Mouse (Mus musculus) lung, adult 2 months (tissue): ENCODE measurements around the gene Tmem126a. TPM values are rescaled to one million over a fixed set of nuclear protein-coding genes. Genes with fewer than 3 reads are reported as not detected.

Experiments used
- DNase-seq: peaks from one replicate; pipeline ENCODE4 v3.0.0; 2022
- H3K4me1 ChIP-seq: fragments of 200-500 bp; 2 replicates; pipeline ENCODE4 v1.6.1; 2011; ENCODE audit warnings: low read length; ENCODE audit not compliant: control insufficient read depth, insufficient read depth
- H3K4me3 ChIP-seq: fragments of 200-500 bp; replicated peaks from 2 replicates; pipeline ENCODE3; 2011; ENCODE audit warnings: low read depth, mild to moderate bottlenecking, control low read depth, low read length; ENCODE audit errors: extremely low read depth
- CTCF ChIP-seq: fragments of 200-500 bp; IDR thresholded peaks from 2 replicates; pipeline ENCODE4 v1.5.1; 2011; ENCODE audit warnings: mild to moderate bottlenecking, low read length, control low read depth; ENCODE audit not compliant: insufficient read depth
- POLR2A ChIP-seq: fragments of 200-500 bp; IDR thresholded peaks from 2 replicates; pipeline ENCODE4 v1.6.1; 2011; ENCODE audit warnings: low read depth, mild to moderate bottlenecking, control low read depth, low read length, borderline replicate concordance; ENCODE audit errors: extremely low read depth
- WGBS: fragments of 180-500 bp; shearing (Covaris S2); methylation state at CpG from one replicate; pipeline ENCODE4 v1.1.7; 2018; 5-methylcytosine and 5-hydroxymethylcytosine counted together
- polyA plus RNA-seq: library from polyadenylated mRNA; depleted of rRNA; stranded (reverse); fragments of >200 nt; gene quantifications from 2 replicates; pipeline ENCODE4 v1.2.3, GENCODE M21; 2012; rRNA removed

Tmem126a gene
- polyA plus RNA-seq, result 6.8 and 13.8 TPM in 2 replicates

DNA sequence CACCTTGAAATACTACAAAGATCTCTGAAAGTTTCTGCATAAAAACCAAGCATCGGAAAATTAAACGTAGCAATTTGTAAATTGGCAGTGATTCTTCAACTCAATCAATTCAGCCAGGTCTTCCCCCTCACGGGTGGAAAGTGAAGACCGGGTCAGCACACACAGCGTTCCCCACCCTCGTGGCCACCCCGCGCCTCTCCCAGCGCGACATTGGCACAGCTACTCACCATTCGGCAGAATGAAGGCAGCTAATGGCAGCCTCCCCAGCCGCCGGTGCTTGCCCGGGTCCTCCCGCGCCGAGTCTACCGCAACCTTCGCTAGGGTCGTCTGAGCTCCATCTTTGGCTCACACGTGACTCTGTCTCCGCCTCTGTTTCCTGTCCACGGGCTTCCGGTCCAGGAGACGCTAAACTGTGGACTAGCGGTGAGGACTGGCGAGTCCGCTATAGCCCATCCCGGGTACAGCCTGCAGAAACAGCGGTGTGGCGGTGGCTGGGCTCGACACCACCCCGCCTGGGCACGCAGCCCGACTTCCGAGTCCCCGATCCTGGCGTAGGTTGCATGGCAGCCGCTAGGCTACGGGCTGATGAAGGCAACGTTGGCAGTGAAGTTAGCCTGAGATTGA lies at the start of gene Tmem126a:
Gene Tmem126a, minus strand, starts transcription at position 385 of the 624 bp plus-strand sequence.
- TF ChIP-seq CTCF (no peak), POLR2A (peak; percentile 94; the same call in 1 of the 2 replicates)
- H3K4me3 ChIP-seq, result peak within 1 kb of the TSS; percentile 59
- peaks cover 7% of the 10 kb centered on the region; the same call in 1 of the 2 replicates for H3K4me1 ChIP-seq
- WGBS, result under 1% methylated on average over 41 of the region's 41 CpGs
- peak; percentile 81 for DNase-seq

DNA sequence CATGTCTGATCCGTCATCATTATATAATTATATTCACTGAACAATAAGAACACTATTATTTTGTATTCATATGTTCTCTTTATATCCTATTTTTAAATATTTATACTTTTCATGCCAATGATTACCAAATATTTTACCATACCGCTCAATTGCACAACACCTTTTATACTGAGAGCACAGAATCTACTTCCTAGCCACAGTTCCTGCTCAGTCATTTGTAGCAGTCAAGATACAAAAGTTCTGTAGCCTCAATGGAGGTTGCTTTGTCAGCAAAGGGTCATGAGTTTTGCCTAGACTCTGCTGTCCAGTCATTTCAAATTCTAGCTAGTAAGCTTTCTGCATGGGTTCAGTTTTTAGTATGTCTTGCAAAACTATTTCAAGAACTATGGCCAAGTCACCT lies 25.6 kb upstream of the Tmem126a start:
- no peak overlapping the region for H3K4me3 ChIP-seq
- DNase-seq, result no peak
- TF ChIP-seq POLR2A, result no peak
- TF ChIP-seq CTCF, result no peak
- 68% methylated on average over 2 of the region's 2 CpGs for WGBS
- no peaks in the 10 kb centered on the region for H3K4me1 ChIP-seq

DNA sequence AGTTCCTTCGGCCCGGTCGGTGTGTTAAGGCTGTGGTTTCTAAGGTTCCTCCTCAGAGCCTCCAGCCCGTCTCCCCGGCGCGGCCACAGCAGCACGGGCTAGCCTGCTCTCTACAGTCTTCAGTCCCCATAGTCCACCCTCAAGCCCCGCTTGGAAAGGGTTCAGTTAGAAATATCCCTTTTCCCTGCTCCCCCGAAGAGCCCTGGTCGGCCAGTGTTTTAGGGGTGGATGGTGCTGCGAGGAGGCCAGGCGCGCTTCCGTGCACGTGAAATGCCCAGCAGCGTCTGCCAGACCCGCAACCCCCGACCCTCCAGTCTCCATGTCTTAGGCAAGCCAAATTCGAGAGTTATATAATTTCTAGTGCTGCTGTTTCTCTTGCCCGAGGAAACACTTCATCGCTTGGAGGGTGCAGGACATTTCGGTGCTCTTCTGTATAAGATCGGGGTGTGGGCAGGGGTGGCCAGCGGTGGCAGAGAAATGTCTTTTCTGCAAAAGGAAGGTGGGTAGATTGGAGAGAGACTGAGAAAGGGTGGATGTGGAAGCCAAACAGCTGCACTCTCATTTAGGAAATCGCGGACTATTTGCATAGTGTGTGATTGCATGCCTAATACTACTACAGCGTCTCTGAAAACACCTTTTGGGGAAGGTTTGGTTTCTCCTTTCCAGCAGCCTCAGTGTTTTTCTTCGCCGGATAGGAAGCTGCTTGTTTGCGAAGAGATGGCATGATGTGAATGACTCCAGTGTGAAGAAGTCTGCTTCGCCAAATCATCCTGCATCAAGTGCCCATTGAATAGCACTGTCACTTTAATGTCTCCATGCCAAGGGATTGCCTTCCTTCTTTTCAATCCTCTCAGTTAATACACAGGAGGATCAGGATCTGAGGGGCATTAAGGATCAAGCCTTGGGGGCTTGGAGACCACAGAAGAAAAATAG lies 19.6 kb upstream of the Tmem126a start, which contains the start of gene Dlg2:
Gene Dlg2, plus strand, starts transcription at position 360 of the 933 bp plus-strand sequence.
- no peak for DNase-seq
- Histone ChIP-seq H3K4me3 (peak within 1 kb of the TSS; percentile 94), H3K4me1 (peaks cover 3% of the 10 kb centered on the region; the same call in 1 of the 2 replicates)
- under 1% methylated on average over 32 of the region's 32 CpGs for WGBS
- no peak for TF ChIP-seq POLR2A
- TF ChIP-seq CTCF, result no peak

DNA sequence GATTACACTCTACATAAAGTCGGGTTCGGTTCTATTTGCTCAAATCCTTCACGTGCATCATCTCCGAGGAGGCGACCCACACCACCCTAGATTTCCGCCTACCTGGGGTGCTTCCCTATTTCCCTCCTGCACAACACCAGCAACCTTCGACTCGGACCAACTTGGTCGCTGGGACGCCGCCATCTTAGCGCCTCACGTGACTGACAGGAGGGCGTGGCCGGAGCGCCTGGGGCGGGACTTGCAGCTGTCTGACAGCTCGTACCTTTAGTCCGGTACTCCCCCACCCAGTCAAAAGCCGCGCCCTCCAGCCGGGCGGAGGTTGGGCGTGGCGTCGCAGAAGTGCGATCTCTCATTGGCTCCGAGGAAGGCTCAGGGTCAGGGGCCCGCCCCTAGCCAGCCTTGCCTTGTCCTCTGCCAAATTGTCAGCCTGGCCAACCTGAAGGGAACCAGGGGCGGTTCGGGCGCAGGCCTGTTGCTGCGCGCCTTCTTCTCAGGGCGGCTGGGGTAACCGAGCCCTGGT lies 18.8 kb upstream of the Tmem126a start, which contains the start of gene Tmem126b:
Gene Tmem126b, minus strand, starts transcription at position 209 of the 520 bp plus-strand sequence.
- under 1% methylated on average over 36 of the region's 36 CpGs for WGBS
- Histone ChIP-seq H3K4me1 (peaks cover 3% of the 10 kb centered on the region; the same call in 1 of the 2 replicates), H3K4me3 (peak within 1 kb of the TSS; percentile 94)
- TF ChIP-seq POLR2A, result peak; percentile 94
- TF ChIP-seq CTCF, result no peak
- DNase-seq, result peak; percentile 100

DNA sequence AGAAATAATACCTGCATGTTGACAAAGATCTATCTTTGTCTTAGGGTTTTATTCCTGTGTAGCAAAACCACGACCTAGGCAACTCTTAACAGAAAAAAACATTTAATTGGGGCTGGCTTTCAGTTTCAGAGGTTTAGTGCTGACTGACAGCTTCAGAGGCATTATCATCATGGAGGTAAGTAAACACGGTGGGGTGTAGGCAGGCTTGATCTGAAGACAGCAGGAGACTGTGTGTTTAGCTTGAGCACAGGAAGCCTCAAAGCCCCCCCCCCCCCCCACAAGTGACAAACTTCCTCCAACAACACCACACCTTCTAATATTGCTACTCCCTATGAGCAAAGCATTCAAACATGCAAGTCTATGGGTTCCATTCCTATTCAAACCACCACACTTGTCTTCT lies 16.5 kb upstream of the Tmem126a start:
- DNase-seq, result no peak
- TF ChIP-seq CTCF, result no peak
- TF ChIP-seq POLR2A, result no peak
- H3K4me3 ChIP-seq, result no peak overlapping the region
- WGBS, result 42% methylated on average over 2 of the region's 2 CpGs
- peaks cover 3% of the 10 kb centered on the region; the same call in 1 of the 2 replicates for H3K4me1 ChIP-seq

DNA sequence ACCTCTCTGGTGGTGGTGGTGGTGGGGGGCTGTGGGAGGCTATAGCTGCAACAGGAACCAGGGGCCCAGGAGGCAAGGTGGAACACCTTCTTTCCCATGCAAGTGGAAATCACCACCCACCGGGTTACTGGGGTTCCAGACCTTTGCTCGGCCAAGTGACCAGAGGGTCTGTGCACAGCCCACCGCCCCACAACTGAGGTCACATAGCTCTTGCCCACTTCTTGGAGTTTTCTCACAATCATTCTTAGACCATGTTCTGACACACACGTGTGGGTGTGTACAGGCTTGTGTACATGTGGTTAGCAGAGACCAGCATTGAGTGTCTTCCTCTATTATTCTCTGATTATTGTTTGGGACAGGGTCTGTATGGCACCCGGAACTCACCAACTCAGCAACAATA lies 4.4 kb upstream of the Tmem126a start:
- WGBS, result 90% methylated on average over 5 of the region's 5 CpGs
- Histone ChIP-seq H3K4me3 (no peak overlapping the region), H3K4me1 (peaks cover 3% of the 10 kb centered on the region; the same call in 1 of the 2 replicates)
- DNase-seq, result no peak
- TF ChIP-seq CTCF (no peak), POLR2A (no peak)

DNA sequence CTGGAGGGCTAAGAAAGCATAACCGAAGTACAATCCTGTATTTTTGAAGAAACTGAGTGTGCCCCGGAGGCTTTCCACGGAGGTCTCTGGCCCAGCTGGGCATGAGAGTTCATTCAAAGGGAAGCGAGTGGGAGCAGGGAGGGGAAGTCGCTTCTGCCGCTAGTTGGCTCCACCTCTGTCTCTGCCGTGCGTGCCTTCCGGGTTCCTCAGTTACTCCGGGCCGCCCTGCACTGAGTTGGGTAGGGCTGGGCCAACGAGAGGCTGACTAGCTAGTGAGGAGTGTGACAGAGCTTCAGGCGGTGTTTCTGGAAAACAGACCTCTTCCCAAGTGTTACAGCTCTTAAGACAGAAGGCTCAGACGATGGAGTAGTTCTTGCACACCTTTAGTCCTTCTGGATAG lies 3.9 kb upstream of the Tmem126a start:
- WGBS, result 14% methylated on average over 14 of the region's 14 CpGs
- peaks cover 7% of the 10 kb centered on the region; the same call in 1 of the 2 replicates for H3K4me1 ChIP-seq
- TF ChIP-seq POLR2A (no peak), CTCF (peak; percentile 46)
- DNase-seq, result peak; percentile 47
- H3K4me3 ChIP-seq, result no peak overlapping the region

DNA sequence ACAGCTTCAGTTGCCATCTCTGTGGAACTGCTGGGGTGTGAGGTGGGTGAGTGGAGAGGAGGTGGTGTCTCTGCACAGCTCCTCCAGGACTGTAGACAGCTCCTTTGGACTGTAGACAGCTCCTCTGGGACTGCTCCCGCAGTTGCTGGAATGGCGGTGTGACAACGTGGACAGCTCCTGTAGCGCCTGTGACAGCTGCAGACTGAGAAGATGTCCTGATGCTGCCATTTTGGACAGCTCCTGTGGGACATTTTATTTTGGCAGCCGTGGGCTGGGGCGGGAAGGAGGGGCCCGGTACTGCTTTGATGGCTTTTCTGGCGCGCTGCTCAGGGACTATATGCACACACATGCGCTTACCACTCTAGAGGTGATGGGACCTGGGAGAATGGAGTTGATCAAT lies 3.3 kb upstream of the Tmem126a start:
- 44% methylated on average over 10 of the region's 10 CpGs for WGBS
- no peak overlapping the region for H3K4me3 ChIP-seq
- peaks cover 7% of the 10 kb centered on the region; the same call in 1 of the 2 replicates for H3K4me1 ChIP-seq
- DNase-seq, result no peak
- TF ChIP-seq CTCF, result no peak
- no peak for TF ChIP-seq POLR2A

DNA sequence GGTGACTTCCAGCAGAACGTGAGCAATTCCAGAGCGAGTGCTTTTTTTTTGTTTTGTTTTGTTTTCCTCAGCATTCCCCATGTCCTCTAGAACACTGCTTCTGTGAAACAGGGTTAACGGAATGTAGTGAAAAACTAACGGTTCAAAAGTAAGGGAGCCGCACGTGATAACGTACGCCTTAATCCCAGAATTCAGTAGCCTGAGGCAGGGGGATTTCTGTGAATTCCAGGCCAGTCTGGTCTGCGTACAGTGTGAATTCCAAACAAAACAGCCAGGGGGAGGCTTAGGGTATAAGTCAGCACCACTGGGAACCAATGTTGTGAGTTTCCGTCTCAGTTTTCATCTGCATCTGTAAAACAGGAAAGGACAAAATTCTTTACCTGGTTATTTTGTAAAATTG lies 488 bp upstream of the Tmem126a start:
- Histone ChIP-seq H3K4me3 (peak overlapping the region; percentile 59), H3K4me1 (peaks cover 7% of the 10 kb centered on the region; the same call in 1 of the 2 replicates)
- no peak for TF ChIP-seq CTCF
- no peak for TF ChIP-seq POLR2A
- WGBS, result 6% methylated on average over 10 of the region's 10 CpGs
- peak; percentile 22 for DNase-seq
